Mouse (Mus musculus) embryo, embryonic 9.5 days (tissue): ENCODE data around the gene Gtpbp8.
A peak's percentile ranks its signal among the peaks of the same experiment; 100 is the strongest.

Experiments
- DNase-seq: peaks from one replicate; pipeline ENCODE4 v3.0.0-alpha.2; 2017; ENCODE audit errors: extremely low spot score

Gene Gtpbp8

DNA sequence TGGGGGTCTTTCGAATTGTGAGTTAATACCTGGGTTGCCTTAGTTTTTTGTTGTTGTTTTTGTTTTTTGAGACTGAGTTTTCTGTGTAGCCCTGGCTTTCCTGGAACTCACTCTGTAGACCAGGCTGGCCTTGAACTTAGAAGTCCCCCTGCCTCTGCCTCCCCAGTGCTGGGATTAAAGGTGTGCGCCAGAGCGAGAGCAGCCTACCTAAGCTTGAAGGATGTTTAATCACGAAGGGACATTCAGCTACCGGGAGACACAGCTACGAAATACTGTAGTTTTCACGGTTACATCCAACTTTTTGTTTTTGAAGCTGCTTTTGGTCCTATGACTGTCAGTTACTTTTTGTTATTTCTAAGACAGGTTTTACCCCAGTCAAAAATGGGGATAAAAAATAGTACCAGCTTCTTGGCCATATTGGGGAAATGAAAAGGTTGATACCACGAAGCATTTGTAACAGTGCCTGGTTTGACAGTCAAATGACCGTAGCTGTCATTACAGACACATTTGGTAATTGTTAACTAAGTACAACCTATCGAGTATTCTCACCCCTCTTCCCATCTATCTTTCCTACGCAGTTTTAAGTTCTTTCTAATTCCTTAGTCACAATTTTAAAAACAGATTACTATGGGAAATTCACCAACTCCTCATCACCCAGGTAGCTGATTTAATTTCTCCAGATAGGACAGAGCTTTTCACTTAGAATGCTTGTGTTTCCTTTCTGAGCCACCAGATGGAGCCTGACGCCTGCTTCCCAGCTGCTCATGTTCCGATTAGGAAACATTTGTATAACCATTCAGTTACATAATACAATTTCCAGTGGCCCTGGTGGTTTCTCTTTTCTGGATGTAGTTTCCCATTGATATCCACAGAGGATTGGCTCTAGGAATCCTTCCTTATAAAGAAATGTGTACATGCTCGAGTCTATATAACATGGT lies 20.6 kb downstream of the Gtpbp8 start:
- DNase-seq, result peak; percentile 61

DNA sequence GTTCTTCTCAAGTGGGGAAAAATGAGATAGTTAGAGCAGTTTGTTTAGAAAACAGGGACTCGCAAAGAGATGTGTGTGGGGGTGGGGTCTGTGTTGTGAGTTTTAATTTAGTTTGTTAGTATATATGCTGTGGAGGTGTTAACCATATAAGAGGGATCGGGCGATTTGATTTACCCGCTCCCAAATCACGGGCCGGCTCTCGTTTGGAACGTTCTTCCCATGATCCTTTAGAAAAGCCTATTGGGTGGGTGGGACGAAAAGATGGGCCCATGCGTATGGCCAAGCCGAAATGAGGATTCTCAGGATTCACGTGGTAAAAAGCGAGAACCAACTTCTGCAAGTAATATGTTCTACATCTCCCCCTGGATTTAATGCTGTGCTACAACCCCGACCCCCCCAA lies 21.3 kb downstream of the Gtpbp8 start:
- no peak for DNase-seq

DNA sequence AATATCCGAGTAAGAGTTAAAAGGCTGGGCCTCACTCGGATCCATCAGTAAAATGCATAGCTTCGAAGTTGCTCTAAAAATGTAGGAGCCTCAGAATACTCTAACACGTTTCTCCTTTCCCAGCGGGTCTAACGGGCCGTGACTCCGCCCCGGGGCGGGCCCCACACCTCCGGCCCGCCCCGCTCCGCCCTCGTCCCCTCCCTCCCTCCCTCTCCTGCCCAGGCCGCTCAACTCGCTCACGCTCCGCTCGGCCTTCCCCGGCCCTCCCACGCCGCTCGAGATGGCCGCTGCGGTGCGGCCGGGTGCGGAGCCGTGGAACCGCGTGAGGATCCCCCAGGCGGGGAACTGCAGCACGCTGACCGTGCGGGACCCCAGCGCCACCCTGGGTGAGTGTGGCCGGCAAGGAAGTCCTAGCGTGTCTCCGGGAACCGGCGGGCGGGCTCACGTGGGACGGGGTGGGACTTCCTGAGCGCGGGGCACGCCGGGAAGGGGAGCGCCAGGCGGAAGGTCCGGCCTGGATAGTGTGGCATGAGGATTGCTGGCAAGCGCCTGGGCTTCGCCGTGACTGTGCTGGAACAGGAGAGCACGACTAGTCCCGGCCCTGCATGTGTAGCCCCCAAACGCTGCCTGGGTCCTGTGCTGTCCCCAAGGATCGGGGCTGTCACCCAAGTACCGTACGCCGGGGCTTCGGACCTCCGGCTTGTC lies 21.9 kb downstream of the Gtpbp8 start, which contains the start of gene Nepro:
Gene Nepro, plus strand, starts transcription at position 219 of the 705 bp plus-strand sequence.
- peak; percentile 98 for DNase-seq

DNA sequence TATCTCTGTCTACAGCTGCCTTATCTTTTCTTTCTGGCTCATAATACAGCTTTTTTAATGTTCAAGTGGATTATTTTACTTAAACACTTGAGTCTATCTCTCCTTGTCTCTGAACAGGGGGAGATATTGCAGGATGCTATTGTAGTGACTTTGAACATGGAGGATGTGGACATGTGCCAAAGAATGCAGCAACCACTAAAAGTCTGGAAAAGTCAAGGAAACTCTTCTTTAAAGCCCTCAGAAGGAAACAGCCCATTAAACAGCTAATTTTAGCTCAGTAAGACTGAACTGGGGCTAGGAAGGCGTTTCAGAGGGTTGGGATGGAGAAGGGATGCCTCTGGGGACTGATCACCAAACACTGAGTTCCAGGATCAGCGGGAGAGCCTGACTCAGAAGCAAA lies 23.5 kb downstream of the Gtpbp8 start:
- no peak for DNase-seq

DNA sequence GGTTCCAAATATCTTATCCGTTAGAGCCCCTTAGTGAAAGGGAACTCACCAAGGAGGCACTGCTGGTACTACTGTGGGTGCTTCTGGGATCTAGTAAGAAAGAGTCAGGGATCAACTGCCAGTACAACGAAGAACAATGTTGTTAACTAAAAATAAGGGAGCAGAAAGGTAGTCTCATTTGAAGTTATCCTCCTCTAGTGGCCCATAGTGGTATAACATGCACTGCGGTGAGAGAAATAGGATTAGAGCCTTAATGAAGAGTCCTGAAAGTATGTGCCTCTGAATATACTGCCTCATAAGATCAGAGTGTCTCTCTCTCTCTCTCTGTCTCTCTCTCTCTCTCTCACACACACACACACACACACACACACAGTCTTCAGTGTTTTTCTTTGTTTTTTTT lies 25.6 kb downstream of the Gtpbp8 start:
- DNase-seq, result no peak

DNA sequence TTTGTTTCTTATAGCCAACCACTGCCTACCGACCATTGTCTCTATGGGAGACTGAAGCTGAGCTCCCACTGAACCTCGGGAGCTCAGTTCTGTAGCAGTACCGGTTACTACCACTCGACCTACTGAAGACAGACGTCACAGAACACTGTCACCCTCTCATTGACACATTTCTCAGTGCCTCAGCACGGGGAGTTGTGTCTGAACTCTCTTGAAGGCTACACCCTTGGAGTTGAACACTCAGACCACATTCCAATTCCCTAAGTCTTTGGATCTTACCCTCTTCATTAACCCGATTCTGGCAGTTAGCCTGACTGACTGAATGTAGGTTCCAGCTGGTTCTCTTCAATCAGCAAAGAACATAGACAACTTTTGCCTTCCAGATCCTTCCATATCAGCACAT lies 26.8 kb downstream of the Gtpbp8 start:
- DNase-seq, result no peak

DNA sequence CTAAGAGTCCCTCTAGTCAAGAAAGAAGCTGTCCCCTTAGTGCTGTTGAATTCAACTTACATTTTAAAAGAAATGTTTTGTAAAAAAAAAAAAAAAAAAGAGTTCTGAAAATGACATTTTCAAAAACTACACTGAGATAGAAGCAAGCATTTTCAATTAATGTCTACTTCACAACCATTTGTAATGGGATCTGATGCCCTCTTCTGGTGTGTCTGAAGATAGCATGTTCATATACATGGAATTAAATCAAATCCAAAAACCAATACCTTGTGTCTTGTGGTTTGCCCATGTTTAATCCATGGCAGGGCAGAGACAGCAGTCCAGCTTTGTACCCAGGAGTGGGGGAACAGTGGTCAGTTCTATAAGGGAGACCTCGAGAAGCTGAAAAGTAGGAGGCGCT lies 28.3 kb downstream of the Gtpbp8 start:
- no peak for DNase-seq

DNA sequence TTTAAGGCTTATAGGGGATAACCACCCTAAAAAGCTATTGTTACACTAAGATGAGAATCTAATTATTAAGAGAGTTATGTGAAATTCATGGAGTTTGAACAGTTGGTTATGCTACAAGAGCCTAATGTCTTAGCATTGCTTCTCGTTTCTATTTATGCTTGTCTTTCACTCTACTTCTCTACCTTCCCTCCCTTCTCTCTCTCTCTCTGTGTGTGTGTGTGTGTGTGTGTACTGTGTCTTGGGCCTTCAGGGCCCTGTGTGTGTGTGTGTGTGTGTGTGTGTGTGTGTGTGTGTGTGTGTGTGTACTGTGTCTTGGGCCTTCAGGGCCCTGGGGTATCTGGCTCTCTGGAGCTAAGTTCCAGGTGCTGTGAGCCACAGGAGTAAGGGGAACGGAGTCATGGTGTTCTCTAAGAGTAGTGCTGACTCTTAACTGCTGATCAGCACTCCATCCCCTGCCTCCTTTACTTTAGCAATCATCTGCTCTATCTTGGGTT lies 29.0 kb downstream of the Gtpbp8 start:
- DNase-seq, result no peak

DNA sequence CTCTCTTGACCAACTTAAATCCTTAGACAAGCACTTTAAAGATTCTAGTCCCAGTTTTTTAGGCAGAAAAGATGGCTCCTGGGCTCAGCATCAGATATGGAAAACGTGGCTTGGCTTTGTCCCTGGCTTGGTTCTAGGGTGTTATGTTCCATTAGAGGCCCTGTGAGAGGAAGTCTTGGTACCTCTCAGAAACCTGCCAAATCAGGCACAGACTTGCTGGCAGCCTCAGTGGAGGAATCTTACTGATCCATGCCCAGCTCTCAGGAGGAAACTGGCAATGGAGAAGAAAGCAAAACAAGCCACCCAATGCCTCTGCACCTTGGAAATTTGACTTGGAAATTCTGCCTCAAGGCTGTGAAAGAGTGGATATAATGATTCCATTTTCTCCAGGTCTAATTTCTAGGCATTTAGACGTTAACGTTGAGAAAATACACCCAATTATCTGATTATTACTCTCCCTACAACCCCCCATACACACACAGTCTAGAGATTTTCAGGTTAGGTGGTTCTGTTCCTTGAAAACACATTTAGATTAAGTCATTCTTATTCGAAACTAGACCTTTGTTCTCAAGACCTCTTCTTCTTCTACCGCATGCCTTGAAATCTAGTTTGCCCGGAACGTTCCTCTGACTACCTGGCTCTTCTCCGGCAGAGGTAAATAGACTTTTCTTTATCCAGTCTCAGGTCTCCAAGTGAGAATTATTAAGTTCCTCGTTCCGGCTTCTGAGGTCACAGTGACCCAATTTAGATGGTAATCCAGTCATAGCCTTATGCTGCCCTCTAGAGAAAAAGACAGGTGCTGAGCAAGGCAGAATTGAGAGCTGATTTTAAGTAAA lies 29.6 kb downstream of the Gtpbp8 start:
- peak; percentile 61 for DNase-seq

DNA sequence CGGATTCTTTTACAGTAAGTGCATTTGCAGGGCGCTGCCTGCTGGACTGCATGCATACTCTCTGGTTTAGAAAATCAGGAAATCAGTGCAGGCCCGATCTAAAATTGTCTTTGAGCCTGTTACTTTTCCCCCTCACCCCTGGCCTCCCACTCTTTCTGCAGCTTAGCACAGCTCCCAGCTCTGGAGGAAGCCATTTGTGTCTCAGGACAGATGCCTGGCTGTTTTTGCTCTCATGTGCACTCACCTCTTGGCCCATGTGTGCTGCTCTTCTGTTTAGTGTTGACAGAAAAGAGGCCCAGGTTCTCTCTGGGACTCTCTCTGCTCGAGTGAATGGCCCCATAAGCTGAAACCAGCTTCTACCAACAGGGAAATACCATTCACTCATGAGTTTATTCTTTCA lies 42.7 kb downstream of the Gtpbp8 start:
- no peak for DNase-seq

DNA sequence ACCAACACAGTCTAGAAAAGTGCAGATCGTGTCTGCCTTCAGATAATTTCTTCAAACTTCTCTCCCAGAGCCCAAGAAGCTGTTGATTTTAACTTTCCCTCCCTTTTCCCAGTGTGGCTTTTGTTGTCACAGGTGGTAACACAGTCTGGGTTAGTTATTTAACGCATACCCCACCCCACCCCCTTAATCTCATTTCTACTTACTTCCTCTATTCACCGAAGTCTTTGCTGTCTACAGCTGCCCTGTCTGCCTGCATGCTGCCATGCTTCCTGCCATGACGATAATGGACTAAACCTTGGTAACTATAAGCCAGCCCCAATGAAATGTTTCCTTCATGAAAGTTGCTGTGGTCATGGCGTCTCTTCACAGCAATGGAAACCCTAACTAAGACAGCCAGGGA lies 43.9 kb downstream of the Gtpbp8 start:
- no peak for DNase-seq

DNA sequence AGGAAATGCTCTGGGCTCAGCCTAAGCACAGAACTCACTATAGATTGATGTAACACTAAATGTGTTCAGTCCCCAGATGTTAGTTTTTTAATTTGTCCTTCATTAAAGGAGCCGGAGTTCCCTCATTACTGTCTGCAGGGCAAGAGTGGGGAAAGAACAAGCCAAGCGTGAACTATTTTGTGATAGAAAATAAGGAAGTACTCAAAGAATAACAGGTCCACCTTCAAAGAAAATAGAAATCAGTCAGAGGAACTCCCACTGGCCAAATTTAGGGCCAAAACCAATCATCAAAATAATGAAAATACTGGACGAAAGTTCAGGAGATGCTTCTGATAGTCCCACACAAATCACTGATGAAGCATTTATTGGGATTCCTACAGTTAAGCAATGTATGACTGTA lies 45.0 kb downstream of the Gtpbp8 start:
- no peak for DNase-seq

DNA sequence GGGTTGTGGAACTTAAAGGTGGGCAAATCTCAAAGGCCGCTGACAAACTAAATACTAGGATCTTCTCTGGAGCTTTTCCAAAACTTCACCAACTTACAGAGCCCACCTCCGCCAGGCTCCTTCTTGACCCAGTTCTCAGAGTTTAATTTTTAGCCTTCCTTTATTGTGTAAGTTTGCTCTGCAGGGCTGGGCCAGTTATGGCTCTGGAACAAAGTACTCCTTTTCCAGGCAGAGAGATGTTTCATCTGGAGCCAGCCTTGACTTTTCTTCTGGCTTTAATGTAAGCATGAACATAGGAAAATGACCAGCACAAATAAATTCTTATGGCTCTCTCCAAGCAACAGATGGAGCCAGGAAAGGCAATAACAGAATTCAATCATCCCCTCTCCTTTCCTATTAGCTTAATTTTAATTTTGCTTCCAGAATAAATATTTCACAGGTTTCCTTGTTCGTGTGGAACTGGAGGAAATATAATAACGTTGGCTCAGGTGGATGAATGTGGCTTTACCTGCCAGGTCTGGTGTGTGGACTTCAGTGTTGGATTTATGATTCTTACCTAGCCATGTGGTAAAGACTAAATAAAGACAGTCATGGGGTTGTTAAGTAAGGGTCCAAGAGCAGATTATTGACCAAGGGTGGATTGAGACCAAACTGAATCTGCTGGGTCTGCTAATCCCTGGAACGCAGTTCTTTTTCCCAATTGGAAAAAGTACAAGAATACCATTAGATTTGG lies 48.5 kb downstream of the Gtpbp8 start:
- DNase-seq, result no peak

DNA sequence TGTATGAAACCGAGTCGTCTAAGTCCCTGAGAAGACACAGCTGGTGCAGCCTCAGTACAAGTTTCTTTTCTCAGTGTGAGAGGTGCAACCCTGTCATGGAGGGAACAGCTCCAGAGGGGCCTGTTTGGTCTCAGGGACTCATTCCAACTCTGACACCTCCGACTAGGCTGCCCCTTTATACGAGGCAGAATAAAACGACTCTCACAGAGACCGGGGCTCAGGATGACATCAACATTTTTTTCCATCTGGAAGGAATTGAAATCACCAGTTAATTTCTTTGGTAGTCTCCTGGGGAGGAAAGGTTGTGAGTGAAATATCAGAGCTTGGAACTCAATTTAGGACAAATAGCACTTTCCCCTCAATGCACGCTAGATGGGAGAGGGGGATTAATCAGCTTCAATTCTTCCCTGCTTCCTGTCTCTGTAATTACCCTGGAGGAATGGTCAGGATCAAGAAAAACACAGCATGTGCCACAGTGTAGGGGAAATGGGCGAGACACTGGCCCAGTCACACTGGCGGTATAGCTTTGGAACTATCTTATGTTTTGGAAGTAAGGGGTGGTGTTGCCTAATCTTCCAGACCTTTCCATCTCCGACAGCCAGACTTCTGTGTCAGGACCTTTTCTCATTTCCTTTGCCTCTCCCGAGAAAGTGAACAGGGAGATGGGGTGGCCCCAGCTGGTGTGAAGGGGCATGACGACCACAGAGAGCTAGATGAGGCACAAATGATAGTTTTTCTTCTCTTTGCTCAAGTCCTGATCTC lies 50.1 kb downstream of the Gtpbp8 start:
- no peak for DNase-seq

DNA sequence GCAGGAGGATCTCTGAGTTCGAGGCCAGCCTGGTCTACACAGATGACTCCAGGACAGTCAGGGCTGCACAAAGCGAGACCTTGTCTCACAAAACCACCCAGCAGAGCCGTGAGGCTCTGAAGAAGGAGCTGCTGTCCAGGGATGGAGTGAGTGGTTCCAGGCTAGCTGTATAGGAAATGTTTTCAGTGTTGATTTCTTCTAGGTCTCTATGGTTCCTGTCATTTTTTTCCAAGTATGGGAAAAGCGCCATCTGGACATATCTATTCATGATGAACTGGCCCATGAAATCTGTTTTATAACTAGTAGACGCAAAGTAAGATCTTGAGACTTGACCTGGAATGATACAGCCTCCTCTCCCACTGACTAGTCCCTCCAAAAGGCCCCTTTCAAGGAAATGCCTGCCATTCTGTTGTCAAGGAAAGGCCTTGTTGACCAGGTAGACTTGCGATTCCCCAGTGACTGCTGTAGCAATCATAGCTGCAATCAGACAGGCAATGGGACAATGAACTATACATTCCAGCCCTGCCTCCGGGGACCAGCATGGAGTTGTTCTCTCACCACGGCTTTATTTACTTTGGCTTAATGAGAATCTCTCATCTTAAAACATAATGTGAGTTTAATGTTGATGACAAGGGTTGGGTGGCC lies 50.8 kb downstream of the Gtpbp8 start:
- no peak for DNase-seq

DNA sequence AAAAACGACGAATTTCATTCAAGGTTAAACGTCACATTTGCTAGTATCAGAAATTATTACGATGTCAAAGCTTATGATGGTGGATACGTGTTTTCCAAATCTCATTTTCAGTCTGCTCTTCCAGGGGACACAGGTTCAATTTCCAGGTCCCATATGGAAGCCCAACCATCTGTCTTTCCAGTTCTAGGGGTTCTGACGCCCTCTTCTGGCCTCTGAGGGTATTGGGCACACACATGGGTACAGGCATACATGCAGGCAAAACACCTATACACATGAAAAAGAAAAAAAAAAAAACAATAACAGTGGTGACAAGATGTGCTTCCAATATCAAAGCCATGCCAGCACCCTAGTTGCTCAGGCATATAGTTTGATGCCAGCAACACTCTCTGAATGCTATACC lies 52.5 kb downstream of the Gtpbp8 start:
- no peak for DNase-seq

DNA sequence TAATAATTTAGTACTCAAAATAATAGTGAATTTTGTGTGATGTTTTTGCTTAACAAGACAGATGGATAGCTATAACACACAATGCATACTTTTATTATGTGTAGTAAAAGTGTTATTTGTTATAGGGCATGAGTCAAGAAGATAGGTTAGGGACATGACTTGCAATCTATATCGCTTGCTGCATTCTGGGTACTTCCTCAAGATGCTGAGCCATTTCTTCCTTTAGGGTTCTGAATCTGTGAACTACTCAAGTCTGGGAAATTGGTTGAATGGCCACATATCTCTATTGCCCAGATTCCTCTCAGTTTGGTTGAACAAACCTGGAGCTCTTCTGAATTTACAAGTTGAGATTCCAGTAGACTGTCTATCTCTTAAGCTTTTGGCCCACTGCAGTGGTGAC lies 53.6 kb downstream of the Gtpbp8 start:
- DNase-seq, result no peak

DNA sequence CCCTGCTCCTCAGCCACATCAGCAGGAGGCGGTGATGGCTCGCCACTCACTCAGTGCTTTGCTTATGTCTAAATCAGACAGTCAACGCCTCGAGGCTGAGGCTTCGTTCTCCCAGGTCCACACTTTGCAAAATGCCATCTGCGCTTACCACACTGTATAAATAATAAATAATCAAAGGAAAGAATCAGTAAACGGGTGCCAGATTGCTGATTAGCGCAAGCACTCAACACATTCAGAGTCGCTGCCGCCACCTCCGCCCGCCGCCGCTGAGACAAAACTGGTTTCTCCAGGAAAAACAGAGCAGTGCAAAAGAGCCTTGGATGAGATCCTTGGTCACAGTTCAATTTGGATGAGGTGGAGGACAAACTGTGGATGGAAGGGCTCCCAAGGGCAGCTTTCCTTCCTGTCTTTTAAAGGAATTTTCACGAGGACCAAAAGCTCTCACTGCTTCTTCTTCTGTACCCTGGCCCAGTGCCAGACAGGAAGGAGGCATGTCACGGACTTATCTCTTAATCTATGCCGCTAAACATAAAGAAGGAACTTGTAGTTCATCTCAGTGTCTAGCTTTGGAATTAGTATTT lies 54.5 kb downstream of the Gtpbp8 start:
- no peak for DNase-seq

DNA sequence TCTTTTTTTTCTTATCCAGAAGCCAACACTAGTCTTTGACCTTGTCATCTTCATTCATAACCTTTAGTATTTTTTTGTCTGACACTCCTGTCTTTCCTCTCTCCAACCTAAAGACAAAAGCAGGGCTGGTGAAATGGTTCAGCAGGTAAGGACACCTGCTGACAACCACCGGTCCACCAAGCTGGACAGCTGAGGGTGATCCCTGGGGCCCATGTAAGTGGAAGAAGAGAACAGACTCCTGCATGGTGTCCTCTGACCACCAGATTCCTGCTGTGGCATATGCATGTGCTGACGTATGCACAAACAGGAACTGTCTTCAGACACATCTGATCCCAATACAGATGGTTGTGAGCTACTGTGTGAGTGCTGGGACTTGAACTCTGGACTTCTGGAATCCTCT lies 55.1 kb downstream of the Gtpbp8 start:
- DNase-seq, result no peak

DNA sequence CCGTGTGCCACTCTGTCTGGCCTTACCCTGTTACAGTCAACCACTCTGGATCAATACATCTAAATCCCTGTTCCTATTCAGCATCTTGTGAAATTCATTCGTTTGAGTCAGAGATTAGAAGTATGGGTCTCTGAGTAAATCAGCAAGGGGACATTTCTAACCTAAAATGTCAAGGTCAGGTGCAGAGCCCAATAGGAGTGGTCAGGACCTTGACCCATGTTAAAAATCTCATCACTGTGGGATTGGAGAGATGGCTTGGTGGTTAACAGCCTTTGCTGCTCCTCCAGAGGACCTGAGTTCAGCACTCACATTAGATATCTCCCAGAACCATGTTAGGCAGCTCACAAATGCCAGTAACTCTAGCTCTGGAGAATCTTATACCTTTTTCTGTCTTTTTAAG lies 55.7 kb downstream of the Gtpbp8 start:
- DNase-seq, result no peak
